Mouse (Mus musculus): Measurements from ENCODE around the gene 1810009A15Rik. TPM values are rescaled to one million over a fixed set of nuclear protein-coding genes. Genes with fewer than 3 reads are reported as not detected.
"Not testable (repeated sequence)": the region's sequence is repeated elsewhere in the genome, so short reads cannot be mapped to it uniquely, and the experiment has no call there.

1810009A15Rik gene
- total RNA-seq, 2 experiments from 2014 or later = 15.9 to 22.2 TPM

GRCm38 (mm10) chr19:8871267-8872186 is 17.1 kb upstream of the 1810009A15Rik start, which contains the start of gene Ubxn1:
Gene Ubxn1, plus strand, starts transcription at chr19:8871496.
- DNase-seq (ENCODE audit: low spot score in 2 of 2) = peak; percentile 97 to 99
- intact Hi-C loops (cut with DNase I) = no loop called here

- no peak for DNase-seq (ENCODE audit: low spot score in 2 of 2)
Measured at GRCm38 (mm10) chr19:8872266-8872840, 16.3 kb upstream of the 1810009A15Rik start.

GRCm38 (mm10) chr19:8875031-8875430 is 13.6 kb upstream of the 1810009A15Rik start:
- intact Hi-C loops (cut with DNase I) = no loop called here
- no peak for DNase-seq (ENCODE audit: low spot score in 2 of 2)

More at GRCm38 (mm10) chr19:8872266-8872840, 16.3 kb upstream of the 1810009A15Rik start:
- intact Hi-C loops (cut with DNase I) = no loop called here

GRCm38 (mm10) chr19:8880311-8881033 is 8.2 kb upstream of the 1810009A15Rik start, which contains the start of gene Uqcc3:
Gene Uqcc3, minus strand, starts transcription at chr19:8880923.
- intact Hi-C loops (cut with DNase I) = no loop called here
- DNase-seq (ENCODE audit: low spot score in 2 of 2) = peak; percentile 87 to 91

- intact Hi-C loops (cut with DNase I) = no loop called here
- DNase-seq (ENCODE audit: low spot score in 2 of 2) = no peak
Measured at GRCm38 (mm10) chr19:8881034-8881392, 7.6 kb upstream of the 1810009A15Rik start.

GRCm38 (mm10) chr19:8883616-8884015 is 5.0 kb upstream of the 1810009A15Rik start, which contains the start of the genes Lbhd1 and Gm49403:
Gene Lbhd1, plus strand, starts transcription at chr19:8883732.
Gene Gm49403, plus strand, starts transcription at chr19:8883930.
- no peak for DNase-seq (ENCODE audit: low spot score in 2 of 2)
- intact Hi-C loops (cut with DNase I) = no loop called here

GRCm38 (mm10) chr19:8886916-8887584 is 1.6 kb upstream of the 1810009A15Rik start:
- DNase-seq (ENCODE audit: low spot score in 2 of 2) = no peak
- intact Hi-C loops (cut with DNase I) = loop anchor here (5.0 kb wide), 1 partner anchor 35 kb away; the partner anchor contains the start of gene Lrrn4cl

- intact Hi-C loops (cut with DNase I) = loop anchor here (5.0 kb wide), 1 partner anchor 36 kb away; the partner anchor contains the start of gene Lrrn4cl
- no peak for DNase-seq (ENCODE audit: low spot score in 2 of 2)
Measured at GRCm38 (mm10) chr19:8887585-8888463, 829 bp upstream of the 1810009A15Rik start.

GRCm38 (mm10) chr19:8892829-8893766 is 4.4 kb downstream of the 1810009A15Rik start, which contains the start of gene Ints5:
Gene Ints5, plus strand, starts transcription at chr19:8893005.
- intact Hi-C loops (cut with DNase I) = no loop called here
- peak; percentile 74 to 87 for DNase-seq (ENCODE audit: low spot score in 2 of 2)

GRCm38 (mm10) chr19:8895397-8895960 is 6.8 kb downstream of the 1810009A15Rik start:
- intact Hi-C loops (cut with DNase I) = no loop called here
- DNase-seq (ENCODE audit: low spot score in 2 of 2) = no peak

- DNase-seq (ENCODE audit: low spot score in 2 of 2); intact Hi-C loops (cut with DNase I): not testable (repeated sequence)
Measured at GRCm38 (mm10) chr19:8896231-8896630, 7.6 kb downstream of the 1810009A15Rik start.

- intact Hi-C loops (cut with DNase I) = not testable (repeated sequence)
- peak; percentile 19 to 25 for DNase-seq (ENCODE audit: low spot score in 2 of 2)
Measured at GRCm38 (mm10) chr19:8897211-8897864, 8.7 kb downstream of the 1810009A15Rik start.

- peak; percentile 96 to 97 for DNase-seq (ENCODE audit: low spot score in 2 of 2)
- intact Hi-C loops (cut with DNase I) = no loop called here
Measured at GRCm38 (mm10) chr19:8897865-8898495, 9.3 kb downstream of the 1810009A15Rik start, which contains the start of gene Ganab. Gene Ganab, plus strand, starts transcription at chr19:8898071.

GRCm38 (mm10) chr19:8898576-8898975 is 9.9 kb downstream of the 1810009A15Rik start:
- DNase-seq (ENCODE audit: low spot score in 2 of 2) = no peak
- intact Hi-C loops (cut with DNase I) = no loop called here

- intact Hi-C loops (cut with DNase I) = no loop called here
- no peak for DNase-seq (ENCODE audit: low spot score in 2 of 2)
Measured at GRCm38 (mm10) chr19:8899079-8899478, 10.4 kb downstream of the 1810009A15Rik start.

- intact Hi-C loops (cut with DNase I) = no loop called here
- DNase-seq (ENCODE audit: low spot score in 2 of 2) = no peak
Measured at GRCm38 (mm10) chr19:8903412-8903811, 14.8 kb downstream of the 1810009A15Rik start.
